Mouse (Mus musculus) cerebellum, adult 2 months (tissue): ENCODE results near the gene Asb10. TPM values are rescaled to one million over a fixed set of nuclear protein-coding genes. Genes with fewer than 3 reads are reported as not detected.

Experiments used
- DNase-seq, 2 experiments: peaks; one replicate each; pipeline ENCODE4 v3.0.0; 2021
- H3K27ac ChIP-seq: fragments of 200-500 bp; 2 replicates; pipeline ENCODE4 v1.5.1; 2012; ENCODE audit warnings: low read length, control low read depth, inconsistent platforms; ENCODE audit not compliant: insufficient read depth
- H3K27me3 ChIP-seq: fragments of 200-500 bp; 2 replicates; pipeline ENCODE4 v1.6.1; 2012; ENCODE audit warnings: inconsistent platforms, mild to moderate bottlenecking, low read length, moderate library complexity; ENCODE audit not compliant: control insufficient read depth, insufficient read depth
- H3K4me1 ChIP-seq: fragments of 200-500 bp; 2 replicates; pipeline ENCODE4 v1.6.1; 2011; ENCODE audit warnings: low read length; ENCODE audit not compliant: control insufficient read depth, insufficient read depth
- H3K4me3 ChIP-seq: fragments of 200-500 bp; replicated peaks from 2 replicates; pipeline ENCODE3; 2011; ENCODE audit warnings: mild to moderate bottlenecking, low read depth, low read length, control low read depth; ENCODE audit not compliant: insufficient read depth
- CTCF ChIP-seq: fragments of 200-500 bp; IDR thresholded peaks from 2 replicates; pipeline ENCODE4 v1.5.1; 2011; ENCODE audit warnings: low read depth, mild to moderate bottlenecking, control low read depth, low read length, moderate library complexity, borderline replicate concordance; ENCODE audit not compliant: insufficient read depth
- POLR2A ChIP-seq: fragments of 200-500 bp; IDR thresholded peaks from 2 replicates; pipeline ENCODE4 v1.6.1; 2011; ENCODE audit warnings: low read length, control low read depth, borderline replicate concordance; ENCODE audit not compliant: insufficient read depth
- WGBS: fragments of 180-500 bp; shearing (Covaris S2); methylation state at CpG from one replicate; pipeline ENCODE4 v1.1.7; 2018; 5-methylcytosine and 5-hydroxymethylcytosine counted together
- polyA plus RNA-seq: library from polyadenylated mRNA; depleted of rRNA; stranded (reverse); fragments of >200 nt; gene quantifications from 2 replicates; pipeline ENCODE4 v1.2.3, GENCODE M21; 2012

Gene Asb10
- polyA plus RNA-seq, 1 experiment, result 0.18 TPM

- Histone ChIP-seq H3K27me3 (no peaks in the 10 kb centered on the region), H3K4me1 (peaks cover 3% of the 10 kb centered on the region; the same call in 1 of the 2 replicates), H3K27ac (no peak overlapping the region), H3K4me3 (no peak overlapping the region)
- DNase-seq, result no peak
- 69% methylated on average over 12 of the region's 12 CpGs for WGBS
- TF ChIP-seq POLR2A (no peak), CTCF (no peak)
Measured at GRCm38 (mm10) chr5:24497526-24497925, 43.3 kb downstream of the Asb10 start.

GRCm38 (mm10) chr5:24496756-24497155, 44.0 kb downstream of the Asb10 start:
- TF ChIP-seq CTCF (no peak), POLR2A (no peak)
- Histone ChIP-seq H3K4me1 (peaks cover 3% of the 10 kb centered on the region; the same call in 1 of the 2 replicates), H3K4me3 (no peak overlapping the region), H3K27me3 (no peaks in the 10 kb centered on the region), H3K27ac (no peak overlapping the region)
- 36% methylated on average over 6 of the region's 6 CpGs for WGBS
- DNase-seq, result no peak

DNA sequence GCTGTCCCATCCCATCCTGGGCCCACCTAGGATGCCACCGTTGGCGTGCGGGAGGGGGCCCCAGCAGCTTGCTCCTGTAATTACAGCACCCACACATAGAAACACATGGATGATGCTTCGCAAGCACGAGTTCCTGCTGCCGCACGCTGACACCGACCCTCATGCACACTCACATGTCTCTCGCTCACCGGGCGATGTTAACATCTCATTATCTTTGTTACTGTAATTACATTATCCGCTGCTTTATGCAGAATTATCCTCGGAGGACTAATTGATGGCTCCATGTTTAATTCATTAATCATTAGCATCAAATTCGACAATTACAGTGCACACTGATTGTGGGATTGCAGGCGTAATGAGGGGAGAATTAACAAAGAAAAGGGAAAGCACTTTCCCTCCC, 45.8 kb downstream of the Asb10 start:
- H3K27me3 ChIP-seq, result no peaks in the 10 kb centered on the region
- no peaks in the 10 kb centered on the region; the same call in 1 of the 2 replicates for H3K4me1 ChIP-seq
- peak in 1 of 2 experiments; percentile 4 for DNase-seq
- H3K27ac ChIP-seq, result no peak overlapping the region
- 84% methylated on average over 15 of the region's 15 CpGs for WGBS
- no peak for TF ChIP-seq POLR2A
- TF ChIP-seq CTCF, result no peak
- H3K4me3 ChIP-seq, result no peak overlapping the region

DNA sequence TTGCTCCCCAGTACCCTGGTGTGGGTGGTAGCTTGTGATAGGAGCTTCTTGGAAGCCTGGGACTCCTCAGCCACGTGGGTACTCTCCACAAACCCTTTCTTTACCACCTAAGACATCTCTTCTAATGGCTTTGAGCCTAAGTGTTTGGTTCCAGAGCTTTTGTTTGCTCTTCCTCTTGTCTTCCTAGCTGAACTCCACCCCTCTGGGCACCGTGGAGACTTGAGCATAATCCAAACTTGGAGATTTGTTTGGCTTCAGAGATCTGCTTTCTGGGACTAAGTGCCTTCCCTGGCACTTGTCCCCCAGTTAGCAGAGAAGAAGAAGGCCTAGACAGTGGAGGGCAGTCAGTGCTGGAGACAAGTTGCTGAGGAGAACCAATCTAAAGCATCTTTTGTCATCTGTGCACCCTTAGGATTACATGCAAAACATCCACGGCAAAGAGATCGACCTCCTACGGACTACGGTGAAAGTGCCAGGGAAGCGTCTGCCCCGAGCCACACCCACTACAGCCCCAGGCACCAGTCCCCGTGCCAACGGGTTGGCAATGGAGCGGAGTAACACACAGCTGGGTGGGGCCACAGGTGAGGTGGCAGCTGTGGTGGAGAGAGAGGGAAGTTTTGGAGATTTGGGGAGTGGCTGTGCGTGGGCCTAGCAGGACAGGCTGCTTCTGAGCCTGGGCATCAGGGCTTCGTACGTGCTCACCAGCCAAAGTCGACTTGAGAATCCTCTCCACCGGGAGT, 48.1 kb downstream of the Asb10 start:
- no peak for TF ChIP-seq CTCF
- TF ChIP-seq POLR2A, result no peak
- 30% methylated on average over 16 of the region's 16 CpGs for whole genome bisulfite sequencing
- H3K4me1 ChIP-seq, result peaks cover 3% of the 10 kb centered on the region
- H3K27me3 ChIP-seq, result no peaks in the 10 kb centered on the region
- H3K4me3 ChIP-seq, result no peak overlapping the region
- no peak for DNase-seq
- H3K27ac ChIP-seq, result no peak overlapping the region

- DNase-seq, result no peak
- WGBS, result 89% methylated on average over 14 of the region's 14 CpGs
- Histone ChIP-seq H3K27ac (no peak overlapping the region), H3K27me3 (no peaks in the 10 kb centered on the region), H3K4me1 (peaks cover 25% of the 10 kb centered on the region), H3K4me3 (no peak overlapping the region)
- no peak for TF ChIP-seq CTCF
- TF ChIP-seq POLR2A, result no peak
Measured at GRCm38 (mm10) chr5:24490413-24490920, 50.3 kb downstream of the Asb10 start.

GRCm38 (mm10) chr5:24486738-24487137, 54.0 kb downstream of the Asb10 start:
- Histone ChIP-seq H3K27ac (peak overlapping the region; percentile 70), H3K27me3 (no peaks in the 10 kb centered on the region), H3K4me1 (peaks cover 30% of the 10 kb centered on the region), H3K4me3 (no peak overlapping the region)
- 25% methylated on average over 5 of the region's 5 CpGs for WGBS
- no peak for DNase-seq
- TF ChIP-seq POLR2A (no peak), CTCF (no peak)

GRCm38 (mm10) chr5:24486097-24486496, 54.7 kb downstream of the Asb10 start:
- TF ChIP-seq POLR2A (no peak), CTCF (peak; percentile 91)
- Histone ChIP-seq H3K27ac (peak overlapping the region; percentile 70), H3K4me1 (peaks cover 36% of the 10 kb centered on the region), H3K27me3 (no peaks in the 10 kb centered on the region), H3K4me3 (no peak overlapping the region)
- WGBS, result 1% methylated on average over 8 of the region's 8 CpGs
- DNase-seq, result peak; percentile 85 to 92

DNA sequence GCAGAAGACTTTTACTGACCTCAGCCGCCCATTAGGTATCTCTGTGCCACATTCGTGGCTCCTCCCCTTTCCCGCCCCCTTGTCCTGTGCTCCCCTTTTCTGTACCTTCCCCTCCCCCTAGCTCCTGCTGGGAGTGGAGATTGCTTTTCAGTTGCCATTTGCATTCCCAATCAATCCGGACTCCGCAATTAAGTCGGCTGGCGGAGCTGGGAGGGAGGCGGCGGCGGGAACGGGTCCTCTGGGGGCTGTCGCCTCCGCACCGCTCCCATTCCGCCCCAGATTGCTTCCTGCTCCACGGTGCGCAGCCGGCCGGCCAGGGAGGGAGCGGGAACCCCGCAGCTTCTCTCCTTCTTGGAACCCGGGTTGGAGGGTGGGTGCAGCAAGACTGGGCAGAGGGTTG, 55.8 kb downstream of the Asb10 start:
- DNase-seq, result no peak
- H3K27me3 ChIP-seq, result no peaks in the 10 kb centered on the region
- H3K4me3 ChIP-seq, result no peak overlapping the region
- no peak for TF ChIP-seq POLR2A
- no peak for TF ChIP-seq CTCF
- 52% methylated on average over 22 of the region's 22 CpGs for WGBS
- no peak overlapping the region for H3K27ac ChIP-seq
- H3K4me1 ChIP-seq, result peaks cover 40% of the 10 kb centered on the region
